Mouse (Mus musculus): Measurements from ENCODE around the gene Aqp3. TPM values are rescaled to one million over a fixed set of nuclear protein-coding genes. Genes with fewer than 3 reads are reported as not detected.
A peak's percentile ranks its signal among the peaks of the same experiment; 100 is the strongest.

The Aqp3 gene
- total RNA-seq, 1 experiment = 87.0 TPM

GRCm38 (mm10) chr4:41051781-41052180, 46.2 kb downstream of the Aqp3 start:
- Histone ChIP-seq H3K4me3 (ENCODE audit: insufficient read depth in 1 of 2, low read depth in 1 of 2, low read length in 2 of 2, poor library complexity in 1 of 2, severe bottlenecking in 1 of 2) (peak overlapping the region in 1 of 2 experiments; percentile 17; a peak in 2 of 4 replicates), H3K27ac (ENCODE audit: insufficient read depth, low read depth, low read length, poor library complexity, severe bottlenecking) (no peak overlapping the region), H3K36me3 (ENCODE audit: control insufficient read depth, insufficient read depth, low read length, poor library complexity, severe bottlenecking) (no peaks in the 10 kb centered on the region), H3K4me1 (ENCODE audit: control insufficient read depth in 2 of 2, insufficient read depth in 2 of 2, low read length in 2 of 2, poor library complexity in 1 of 2) (peaks cover 0 to 17% of the 10 kb centered on the region in 2 experiments; a peak in 2 of 4 replicates), H3K9ac (ENCODE audit: insufficient read depth, low read depth, low read length, poor library complexity, severe bottlenecking) (no peak overlapping the region; the same call in 1 of the 2 replicates), H3K9me3 (ENCODE audit: control insufficient read depth, insufficient read depth, low read depth, low read length) (no peaks in the 10 kb centered on the region)
- DNase-seq (ENCODE audit: low read depth, low spot score) = no peak
- in situ Hi-C loops (cut with MboI; ENCODE audit: low sequenced_read_pairs in 2 of 2, unreplicated experiment in 2 of 2) = no loop called here
- no peak for TF ChIP-seq ZC3H11A (IDR thresholded peaks at IDR 0.05; ENCODE audit: borderline replicate concordance, low read depth, low read length)
- no peak for TF ChIP-seq HCFC1 (IDR thresholded peaks at IDR 0.05; ENCODE audit: borderline replicate concordance, insufficient read depth, low read length)
- TF ChIP-seq MAFK (IDR thresholded peaks at IDR 0.05; ENCODE audit: insufficient read depth, low read depth, low read length) = no peak
- no peak for TF ChIP-seq CHD2 (IDR thresholded peaks at IDR 0.05; ENCODE audit: low read depth, low read length)
- no peak for TF ChIP-seq ZNF384 (IDR thresholded peaks at IDR 0.05; ENCODE audit: low read depth, low read length)

- Histone ChIP-seq H3K4me1 (ENCODE audit: control insufficient read depth in 2 of 2, insufficient read depth in 2 of 2, low read length in 2 of 2, poor library complexity in 1 of 2) (peaks cover 0 to 15% of the 10 kb centered on the region in 2 experiments; a peak in 2 of 4 replicates), H3K9ac (ENCODE audit: insufficient read depth, low read depth, low read length, poor library complexity, severe bottlenecking) (0 out of 2 replicates have a peak overlapping the region, but pooled peaks have one; percentile 61), H3K4me3 (ENCODE audit: insufficient read depth in 1 of 2, low read depth in 1 of 2, low read length in 2 of 2, poor library complexity in 1 of 2, severe bottlenecking in 1 of 2) (peak overlapping the region; percentile 10 to 29; a peak in 2 of 4 replicates), H3K36me3 (ENCODE audit: control insufficient read depth, insufficient read depth, low read length, poor library complexity, severe bottlenecking) (no peaks in the 10 kb centered on the region), H3K27ac (ENCODE audit: insufficient read depth, low read depth, low read length, poor library complexity, severe bottlenecking) (peak overlapping the region; percentile 51), H3K9me3 (ENCODE audit: control insufficient read depth, insufficient read depth, low read depth, low read length) (no peaks in the 10 kb centered on the region)
- peak; percentile 81 for DNase-seq (ENCODE audit: low read depth, low spot score)
- TF ChIP-seq MAFK (IDR thresholded peaks at IDR 0.05; ENCODE audit: insufficient read depth, low read depth, low read length) = no peak
- TF ChIP-seq ZC3H11A (IDR thresholded peaks at IDR 0.05; ENCODE audit: borderline replicate concordance, low read depth, low read length) = 0 out of 2 replicates have a peak, but pooled peaks have one; percentile 58
- in situ Hi-C loops (cut with MboI; ENCODE audit: low sequenced_read_pairs in 2 of 2, unreplicated experiment in 2 of 2) = no loop called here
Observed at GRCm38 (mm10) chr4:41050726-41051675, 47.0 kb downstream of the Aqp3 start.

- Histone ChIP-seq H3K36me3 (ENCODE audit: control insufficient read depth, insufficient read depth, low read length, poor library complexity, severe bottlenecking) (no peaks in the 10 kb centered on the region), H3K4me3 (ENCODE audit: insufficient read depth in 1 of 2, low read depth in 1 of 2, low read length in 2 of 2, poor library complexity in 1 of 2, severe bottlenecking in 1 of 2) (no peak overlapping the region), H3K9me3 (ENCODE audit: control insufficient read depth, insufficient read depth, low read depth, low read length) (no peaks in the 10 kb centered on the region), H3K27ac (ENCODE audit: insufficient read depth, low read depth, low read length, poor library complexity, severe bottlenecking) (no peak overlapping the region), H3K4me1 (ENCODE audit: control insufficient read depth in 2 of 2, insufficient read depth in 2 of 2, low read length in 2 of 2, poor library complexity in 1 of 2) (peaks cover 0 to 7% of the 10 kb centered on the region in 2 experiments; a peak in 1 of 4 replicates), H3K9ac (ENCODE audit: insufficient read depth, low read depth, low read length, poor library complexity, severe bottlenecking) (no peak overlapping the region)
- no peak for DNase-seq (ENCODE audit: low read depth, low spot score)
- in situ Hi-C loops (cut with MboI; ENCODE audit: low sequenced_read_pairs in 2 of 2, unreplicated experiment in 2 of 2) = no loop called here
- no peak for TF ChIP-seq HCFC1 (IDR thresholded peaks at IDR 0.05; ENCODE audit: borderline replicate concordance, insufficient read depth, low read length)
- no peak for TF ChIP-seq ZNF384 (IDR thresholded peaks at IDR 0.05; ENCODE audit: low read depth, low read length)
- no peak for TF ChIP-seq ZC3H11A (IDR thresholded peaks at IDR 0.05; ENCODE audit: borderline replicate concordance, low read depth, low read length)
- no peak for TF ChIP-seq MAFK (IDR thresholded peaks at IDR 0.05; ENCODE audit: insufficient read depth, low read depth, low read length)
- TF ChIP-seq CHD2 (IDR thresholded peaks at IDR 0.05; ENCODE audit: low read depth, low read length) = no peak
Observed at GRCm38 (mm10) chr4:41048926-41049325, 49.1 kb downstream of the Aqp3 start.

- Histone ChIP-seq H3K4me1 (ENCODE audit: control insufficient read depth in 2 of 2, insufficient read depth in 2 of 2, low read length in 2 of 2, poor library complexity in 1 of 2) (peaks cover 0 to 7% of the 10 kb centered on the region in 2 experiments; a peak in 1 of 4 replicates), H3K9me3 (ENCODE audit: control insufficient read depth, insufficient read depth, low read depth, low read length) (no peaks in the 10 kb centered on the region), H3K27ac (ENCODE audit: insufficient read depth, low read depth, low read length, poor library complexity, severe bottlenecking) (no peak within 1 kb of the TSS), H3K4me3 (ENCODE audit: insufficient read depth in 1 of 2, low read depth in 1 of 2, low read length in 2 of 2, poor library complexity in 1 of 2, severe bottlenecking in 1 of 2) (no peak within 1 kb of the TSS), H3K9ac (ENCODE audit: insufficient read depth, low read depth, low read length, poor library complexity, severe bottlenecking) (no peak within 1 kb of the TSS), H3K36me3 (ENCODE audit: control insufficient read depth, insufficient read depth, low read length, poor library complexity, severe bottlenecking) (no peaks in the 10 kb centered on the region)
- TF ChIP-seq ZC3H11A (IDR thresholded peaks at IDR 0.05; ENCODE audit: borderline replicate concordance, low read depth, low read length) (no peak), ZNF384 (IDR thresholded peaks at IDR 0.05; ENCODE audit: low read depth, low read length) (no peak), CHD2 (IDR thresholded peaks at IDR 0.05; ENCODE audit: low read depth, low read length) (no peak), MAFK (IDR thresholded peaks at IDR 0.05; ENCODE audit: insufficient read depth, low read depth, low read length) (no peak), HCFC1 (IDR thresholded peaks at IDR 0.05; ENCODE audit: borderline replicate concordance, insufficient read depth, low read length) (no peak)
- no peak for DNase-seq (ENCODE audit: low read depth, low spot score)
- in situ Hi-C loops (cut with MboI; ENCODE audit: low sequenced_read_pairs in 2 of 2, unreplicated experiment in 2 of 2) = no loop called here
Observed at GRCm38 (mm10) chr4:41047524-41048271, 50.3 kb downstream of the Aqp3 start, which contains the start of gene Aqp7. TSS of gene Aqp7 (minus strand) at chr4:41048139.
